Mouse (Mus musculus) E14TG2a.4 (cell line): ENCODE data around the gene Rgma.

Source experiments
- CTCF ChIP-seq: conservative IDR thresholded peaks from 2 replicates; pipeline ENCODE4 v1.5.1; 2014; ENCODE audit warnings: low read length
- NANOG ChIP-seq: IDR thresholded peaks from 2 replicates; pipeline ENCODE4 v1.6.1; 2014; ENCODE audit warnings: borderline replicate concordance, low read length, mixed read lengths
- POU5F1 ChIP-seq: IDR thresholded peaks from 2 replicates; pipeline ENCODE4 v1.6.1; 2014; ENCODE audit warnings: low read length, borderline replicate concordance

DNA sequence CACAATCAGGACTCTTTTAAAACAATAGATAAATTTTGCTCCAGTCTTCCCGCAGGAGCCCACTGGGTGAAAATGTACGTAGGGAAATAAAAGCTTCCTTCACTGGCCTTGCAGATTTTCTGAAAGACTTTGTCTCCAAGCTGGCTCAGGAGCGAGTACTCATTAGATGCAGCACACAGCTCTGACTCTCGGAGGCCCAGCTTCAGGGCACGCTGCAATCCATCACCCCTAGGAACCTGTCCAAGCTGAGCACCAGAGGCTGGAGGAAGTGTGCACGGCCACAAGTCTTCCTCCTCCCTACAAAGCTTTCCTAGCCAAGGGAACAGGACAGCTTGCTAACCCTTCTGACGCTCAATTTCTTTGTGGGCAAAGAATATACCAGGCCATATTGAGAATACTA lies 38.9 kb upstream of the Rgma start:
- TF ChIP-seq CTCF (no peak), POU5F1 (no peak), NANOG (no peak)
